Comparison of ENCODE assay signal across 25 mouse cellular contexts in genomic region chr12:54101307-54101870, GRCm38 (mm10).
DNase-seq lines count a peak whose midpoint lies in the region; ATAC-seq and TF ChIP-seq lines count a peak whose summit lies in the region.
"Had no signal": no experiment of that assay in that cellular context is flagged by ENCODE, and none has a peak within 500 bp of the region (broad histone marks: within the 10 kb centered on the region; RNA-seq: fewer than 3 reads in every experiment).

No protein-coding gene starts in this region.

- no peaks in the 10 kb centered on the region; the same call in 1 of the 2 replicates for H3K27me3 ChIP-seq in kidney, embryonic 14.5 days (ENCODE audit: control insufficient read depth, insufficient read depth, low read length)
- H3K27me3 ChIP-seq in E14TG2a.4 (ENCODE audit: insufficient read depth, low read length) (peaks cover 3% of the 10 kb centered on the region; the same call in 1 of the 2 replicates), MEL (ENCODE audit: control insufficient read depth in 1 of 2, insufficient read depth in 2 of 2, low read length in 2 of 2) (no peaks in the 10 kb centered on the region)
- H3K27me3 ChIP-seq in limb, embryonic 10.5 days (ENCODE audit: low read depth, poor library complexity, severe bottlenecking), result peaks cover 17% of the 10 kb centered on the region; the same call in 1 of the 2 replicates
- H3K27me3 ChIP-seq in forebrain, embryonic 16.5 days (replicated peaks; ENCODE audit: control insufficient read depth, insufficient read depth, low read length), result no peaks in the 10 kb centered on the region
- H3K27me3 ChIP-seq: liver, embryonic 15.5 days had no signal

- H3K9ac ChIP-seq in kidney, embryonic 14.5 days (ENCODE audit: low read depth, low read length), result no peak overlapping the region
- no peak overlapping the region for H3K9ac ChIP-seq in MEL (ENCODE audit: control insufficient read depth, low read depth, low read length, poor library complexity, severe bottlenecking)
- no peak overlapping the region for H3K9ac ChIP-seq in forebrain, embryonic 16.5 days (replicated peaks; ENCODE audit: low read depth, low read length)
- H3K9ac ChIP-seq: heart, embryonic 13.5 days; hindbrain, embryonic 14.5 days; liver, embryonic 15.5 days; lung, embryonic 14.5 days had no signal

- peak overlapping the region; percentile 8; the same call in 1 of the 2 replicates for H3K4me2 ChIP-seq in kidney, embryonic 14.5 days (replicated peaks; ENCODE audit: low read depth, low read length)
- no peak overlapping the region for H3K4me2 ChIP-seq in forebrain, embryonic 16.5 days (ENCODE audit: low read length)
- H3K4me2 ChIP-seq: heart, embryonic 13.5 days; hindbrain, embryonic 14.5 days; liver, embryonic 15.5 days; lung, embryonic 14.5 days; midbrain, embryonic 11.5 days had no signal

- TF ChIP-seq RAD21 in MEL (IDR thresholded peaks at IDR 0.05; ENCODE audit: low read depth, low read length), result no peak

- no peaks in the 10 kb centered on the region for H3K9me3 ChIP-seq in kidney, embryonic 14.5 days (ENCODE audit: control insufficient read depth, low read length)
- H3K9me3 ChIP-seq in E14TG2a.4 (ENCODE audit: low read length) (peaks cover 17% of the 10 kb centered on the region), MEL (replicated peaks; ENCODE audit: insufficient read depth, low read length) (no peaks in the 10 kb centered on the region)
- H3K9me3 ChIP-seq in limb, embryonic 10.5 days (replicated peaks), result no peaks in the 10 kb centered on the region
- no peaks in the 10 kb centered on the region for H3K9me3 ChIP-seq in forebrain, embryonic 16.5 days (ENCODE audit: control insufficient read depth, low read length)
- H3K9me3 ChIP-seq: heart, embryonic 13.5 days; liver, embryonic 15.5 days had no signal

- DNase-seq in kidney, adult 11 months, result no peak
- DNase-seq in MEL (ENCODE audit: low read depth, low spot score), result no peak
- DNase-seq in limb, embryonic 10.5 days (ENCODE audit: low spot score), result no peak
- no peak for DNase-seq in adrenal gland, postnatal 4 days (ENCODE audit: low spot score in 2 of 2)
- no peak for DNase-seq in urinary bladder, postnatal 4 days (ENCODE audit: low spot score in 2 of 2)
- DNase-seq: adrenal gland, postnatal 25 days; cerebellum, adult 2 months; cerebellum, postnatal 14 days; heart, postnatal 10 days; layer of hippocampus, postnatal 36 days; lung, embryonic 14.5 days; lung, postnatal 14 days; right cerebral cortex, postnatal 4 days; thymus, adult 2 months; thymus, postnatal 36 days had no signal

- H3K4me3 ChIP-seq in kidney, embryonic 14.5 days (ENCODE audit: low read length), result no peak overlapping the region
- peak overlapping the region; percentile 33; the same call in 1 of the 2 replicates for H3K4me3 ChIP-seq in E14TG2a.4 (replicated peaks; ENCODE audit: low read length)
- no peak overlapping the region for H3K4me3 ChIP-seq in MEL (ENCODE audit: control insufficient read depth in 1 of 2, insufficient read depth in 1 of 2, low read depth in 2 of 2, low read length in 2 of 2)
- H3K4me3 ChIP-seq in limb, embryonic 10.5 days, result no peak overlapping the region
- no peak overlapping the region for H3K4me3 ChIP-seq in forebrain, embryonic 16.5 days (replicated peaks; ENCODE audit: low read length)
- H3K4me3 ChIP-seq: erythroblast, embryonic 14.5 days; heart, embryonic 13.5 days; liver, embryonic 15.5 days had no signal

- 0 out of 2 replicates have a peak, but pooled peaks cover 8% of the 10 kb centered on the region for H3K4me1 ChIP-seq in kidney, embryonic 14.5 days (ENCODE audit: control insufficient read depth, insufficient read depth, low read length)
- H3K4me1 ChIP-seq in E14TG2a.4 (replicated peaks; ENCODE audit: low read depth, low read length), result peaks cover 76% of the 10 kb centered on the region
- no peaks in the 10 kb centered on the region; a peak in 1 of 4 replicates for H3K4me1 ChIP-seq in MEL (ENCODE audit: control insufficient read depth in 1 of 2, insufficient read depth in 2 of 2, low read length in 2 of 2)
- H3K4me1 ChIP-seq in limb, embryonic 10.5 days, result peaks cover 22% of the 10 kb centered on the region
- H3K4me1 ChIP-seq in forebrain, embryonic 16.5 days (replicated peaks; ENCODE audit: control insufficient read depth, insufficient read depth, low read length), result no peaks in the 10 kb centered on the region
- H3K4me1 ChIP-seq: heart, embryonic 13.5 days; liver, embryonic 15.5 days had no signal

- no peaks in the 10 kb centered on the region for H3K79me2 ChIP-seq in MEL (ENCODE audit: control insufficient read depth, insufficient read depth, low read length, poor library complexity)

- WGBS in kidney, embryonic 14.5 days, result 52% methylated on average over 4 of the region's 5 CpGs
- WGBS in limb, embryonic 10.5 days, result 66% methylated on average over 5 of the region's 5 CpGs
- WGBS in forebrain, embryonic 16.5 days, result 80% methylated on average over 4 of the region's 5 CpGs

- H3K27ac ChIP-seq in kidney, embryonic 14.5 days (ENCODE audit: low read depth, low read length), result no peak overlapping the region
- H3K27ac ChIP-seq in MEL (ENCODE audit: control insufficient read depth, low read depth, low read length), result no peak overlapping the region
- H3K27ac ChIP-seq in limb, embryonic 10.5 days, result peak overlapping the region; percentile 26; the same call in 1 of the 2 replicates
- H3K27ac ChIP-seq in forebrain, embryonic 16.5 days (ENCODE audit: low read length), result no peak overlapping the region
- H3K27ac ChIP-seq: heart, embryonic 13.5 days; hindbrain, embryonic 14.5 days; liver, embryonic 15.5 days had no signal

- TF ChIP-seq CTCF in E14TG2a.4 (conservative IDR thresholded peaks at IDR 0.05; ENCODE audit: low read length) (no peak), MEL (IDR thresholded peaks at IDR 0.05 in 2 of 3, conservative IDR thresholded peaks at IDR 0.05 in 1 of 3; ENCODE audit: control insufficient read depth in 1 of 3, insufficient read depth in 1 of 3, low read depth in 2 of 3, low read length in 3 of 3, poor library complexity in 1 of 3, severe bottlenecking in 1 of 3) (no peak)

- no peak for ATAC-seq in kidney, embryonic 14.5 days (ENCODE audit: low FRiP score, low TSS enrichment)
- ATAC-seq in forebrain, embryonic 16.5 days, result no peak
- ATAC-seq: inflammation-experienced regulatory T-cells, adult 6 months; midbrain, embryonic 16.5 days had no signal

- no peaks in the 10 kb centered on the region for H3K36me3 ChIP-seq in kidney, embryonic 14.5 days (ENCODE audit: control insufficient read depth, insufficient read depth, low read length)
- H3K36me3 ChIP-seq in E14TG2a.4 (ENCODE audit: insufficient read depth, low read length) (peaks cover 13% of the 10 kb centered on the region), MEL (ENCODE audit: control insufficient read depth in 1 of 2, insufficient read depth in 2 of 2, low read length in 2 of 2) (no peaks in the 10 kb centered on the region)
- H3K36me3 ChIP-seq in limb, embryonic 10.5 days, result no peaks in the 10 kb centered on the region
- H3K36me3 ChIP-seq in forebrain, embryonic 16.5 days (ENCODE audit: control insufficient read depth, insufficient read depth), result no peaks in the 10 kb centered on the region
- H3K36me3 ChIP-seq: heart, embryonic 13.5 days; liver, embryonic 15.5 days had no signal

- no peak for TF ChIP-seq POLR2A in MEL (IDR thresholded peaks at IDR 0.05; ENCODE audit: control insufficient read depth in 1 of 2, insufficient read depth in 1 of 2, low read depth in 1 of 2, low read length in 2 of 2, poor library complexity in 1 of 2)

- TF ChIP-seq EP300 in MEL (IDR thresholded peaks at IDR 0.05; ENCODE audit: low read depth in 1 of 2, low read length in 2 of 2), result no peak

TF ChIP-seq in MEL, 35 proteins besides CTCF, POLR2A, EP300 and RAD21:
- peak; percentile 42; the same call in 1 of the 2 replicates for TF ChIP-seq USF1 (IDR thresholded peaks at IDR 0.05; ENCODE audit: low read depth, low read length)
- no peak for TF ChIP-seq NRF1 (IDR thresholded peaks at IDR 0.05; ENCODE audit: insufficient read depth, low read depth, low read length, poor library complexity, severe bottlenecking)
- TF ChIP-seq SIN3A (IDR thresholded peaks at IDR 0.05; ENCODE audit: low read length), result no peak
- peak; percentile 78 for TF ChIP-seq ZKSCAN1 (IDR thresholded peaks at IDR 0.05; ENCODE audit: low read depth, low read length)
- no peak for TF ChIP-seq MAX (IDR thresholded peaks at IDR 0.05; ENCODE audit: low read length)
